Mouse (Mus musculus) heart, adult 10 weeks (tissue): ENCODE measurements around the gene Cox7b2. TPM values are rescaled to one million over a fixed set of nuclear protein-coding genes. Genes with fewer than 3 reads are reported as not detected.

ENCODE experiments used
- polyA plus RNA-seq: library from polyadenylated mRNA; stranded (reverse); fragments of 350-450 nt; fragmentation: Illumina TruSeq; extraction: RNeasy Lipid Tissue Mini Kit (QIAGEN cat#74804); gene quantifications from one replicate; pipeline ENCODE4 v1.2.3, GENCODE M21; 2014; ENCODE audit warnings: low read depth, low replicate concordance

Cox7b2 gene
- polyA plus RNA-seq: not detected

DNA sequence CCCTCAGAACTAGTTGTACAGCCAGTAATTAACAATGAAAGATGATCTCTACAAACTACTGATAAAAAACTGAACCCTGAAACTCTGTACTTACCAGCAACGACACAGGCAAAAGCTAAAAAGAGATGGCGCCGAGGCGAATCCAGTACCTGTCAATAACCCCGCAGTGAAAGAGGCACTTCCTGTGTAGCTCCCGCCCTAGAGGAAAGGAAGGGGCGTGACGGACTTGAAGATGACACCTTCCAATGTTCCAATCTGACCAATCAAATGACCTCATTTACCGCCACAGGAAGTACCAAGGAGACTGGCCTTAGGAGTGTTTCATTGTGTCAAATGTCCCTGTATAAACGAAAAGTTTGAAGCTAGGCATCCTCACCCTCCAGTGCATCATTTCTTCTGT, at the start of gene Cox7b2:
Gene Cox7b2, minus strand, starts transcription at position 127 of the 400 bp plus-strand sequence.

Other genes starting within 250 kb of the Cox7b2 start
- gene Gabrb1, start 109.9 kb upstream of the Cox7b2 start, polyA plus RNA-seq: not detected
- gene Gabra4, start 110.1 kb upstream of the Cox7b2 start, polyA plus RNA-seq: not detected